Mouse (Mus musculus) embryonic facial prominence, embryonic 10.5 days (tissue): ENCODE results near the gene Ccl7. TPM values are rescaled to one million over a fixed set of nuclear protein-coding genes. Genes with fewer than 3 reads are reported as not detected.

ENCODE experiments used
- DNase-seq: peaks from one replicate; pipeline ENCODE4 v3.0.0-alpha.2; 2017; ENCODE audit warnings: low spot score
- H3K27ac ChIP-seq: fragments of 300-500 bp; sonication (generic); replicated peaks from 2 replicates; pipeline ENCODE4 v1.5.1; 2016; ENCODE audit warnings: mild to moderate bottlenecking
- H3K27me3 ChIP-seq: fragments of 300-500 bp; sonication (generic); replicated peaks from 2 replicates; pipeline ENCODE4 v1.6.1; 2016; ENCODE audit warnings: low read depth, mild to moderate bottlenecking; ENCODE audit not compliant: poor library complexity, severe bottlenecking
- H3K36me3 ChIP-seq: fragments of 300-500 bp; sonication (generic); replicated peaks from 2 replicates; pipeline ENCODE4 v1.6.1; 2016; ENCODE audit warnings: mild to moderate bottlenecking, moderate library complexity
- H3K4me1 ChIP-seq: fragments of 300-500 bp; sonication (generic); 2 replicates; pipeline ENCODE4 v1.6.1; 2016
- H3K4me3 ChIP-seq: fragments of 300-500 bp; sonication (generic); 2 replicates; pipeline ENCODE4 v1.5.1; 2016; ENCODE audit warnings: mild to moderate bottlenecking, moderate library complexity
- H3K9me3 ChIP-seq: fragments of 300-500 bp; sonication (generic); 2 replicates; pipeline ENCODE4 v1.6.1; 2016; ENCODE audit warnings: mild to moderate bottlenecking
- WGBS: fragments of 180-500 bp; shearing (Covaris S2); methylation state at CpG from one replicate; pipeline ENCODE4 v1.1.7; 2016; 5-methylcytosine and 5-hydroxymethylcytosine counted together
- polyA plus RNA-seq: library from polyadenylated mRNA; unstranded; fragments of >200 nt; fragmentation: Nextera tagmentation; extraction: Ambion mirVana; gene quantifications from 2 replicates; pipeline ENCODE4 v1.2.1, GENCODE M21; 2016

Ccl7 gene
- 0.19 TPM in 1 of 2 replicates, not detected in the other for polyA plus RNA-seq

DNA sequence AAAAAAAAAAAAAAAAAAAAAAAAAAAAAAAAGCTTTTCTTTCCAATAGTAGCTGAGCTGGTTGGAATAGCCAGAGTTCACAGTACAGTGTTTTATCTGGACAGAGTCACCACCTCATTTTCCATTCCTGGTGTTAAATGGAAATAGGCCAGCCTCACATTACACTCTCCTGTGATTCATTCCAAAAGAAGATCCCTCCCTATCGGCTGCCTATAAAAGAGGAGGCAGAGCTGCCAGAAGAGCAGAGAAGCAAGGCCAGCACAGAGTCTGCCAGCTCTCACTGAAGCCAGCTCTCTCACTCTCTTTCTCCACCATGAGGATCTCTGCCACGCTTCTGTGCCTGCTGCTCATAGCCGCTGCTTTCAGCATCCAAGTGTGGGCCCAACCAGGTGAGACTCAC is at the start of gene Ccl7:
Gene Ccl7, plus strand, starts transcription at position 242 of the 400 bp plus-strand sequence.
- H3K27ac ChIP-seq = no peak within 1 kb of the TSS
- no peak for DNase-seq
- no peaks in the 10 kb centered on the region for H3K36me3 ChIP-seq
- H3K27me3 ChIP-seq = no peaks in the 10 kb centered on the region
- H3K4me3 ChIP-seq = no peak within 1 kb of the TSS
- peaks cover 6% of the 10 kb centered on the region for H3K4me1 ChIP-seq
- WGBS = 85% methylated on average over 3 of the region's 3 CpGs
- no peaks in the 10 kb centered on the region for H3K9me3 ChIP-seq

DNA sequence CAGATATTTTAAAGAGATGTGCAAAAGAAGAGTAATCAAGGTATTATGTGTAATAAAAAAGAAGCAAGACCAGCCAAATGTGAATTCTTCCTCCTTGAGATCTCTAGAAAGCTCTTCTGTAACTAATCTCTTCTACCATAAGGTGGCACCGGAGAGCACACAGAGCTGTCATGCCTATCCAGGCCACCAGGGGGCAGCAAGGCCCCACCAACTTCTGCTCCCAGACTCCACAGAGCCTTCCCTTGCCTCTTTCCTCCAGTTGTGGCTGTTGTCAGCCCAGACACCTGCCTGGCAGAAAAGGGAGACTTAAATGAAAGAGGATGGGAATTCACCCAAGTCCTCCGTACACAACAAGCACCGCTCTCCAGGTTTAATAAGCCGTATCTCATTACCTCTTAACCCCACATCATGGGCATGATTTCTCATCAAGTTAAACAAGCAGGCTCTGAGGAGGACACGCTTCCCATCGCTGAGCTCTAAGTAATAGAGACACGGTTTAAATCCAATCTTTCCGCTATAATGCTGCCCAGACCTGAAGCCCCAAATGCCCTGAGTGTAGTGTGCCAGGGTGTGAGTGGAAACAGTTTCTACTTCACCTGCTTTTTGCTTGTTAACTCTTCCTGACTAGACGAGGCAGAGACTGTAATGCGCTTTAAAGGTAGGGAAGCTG is 49.2 kb upstream of the Ccl7 start:
- Histone ChIP-seq H3K4me3 (no peak overlapping the region), H3K4me1 (peaks cover 9% of the 10 kb centered on the region), H3K36me3 (no peaks in the 10 kb centered on the region), H3K27me3 (0 out of 2 replicates have a peak, but pooled peaks cover 4% of the 10 kb centered on the region), H3K27ac (no peak overlapping the region), H3K9me3 (no peaks in the 10 kb centered on the region)
- 68% methylated on average over 10 of the region's 10 CpGs for WGBS
- DNase-seq = peak; percentile 87

DNA sequence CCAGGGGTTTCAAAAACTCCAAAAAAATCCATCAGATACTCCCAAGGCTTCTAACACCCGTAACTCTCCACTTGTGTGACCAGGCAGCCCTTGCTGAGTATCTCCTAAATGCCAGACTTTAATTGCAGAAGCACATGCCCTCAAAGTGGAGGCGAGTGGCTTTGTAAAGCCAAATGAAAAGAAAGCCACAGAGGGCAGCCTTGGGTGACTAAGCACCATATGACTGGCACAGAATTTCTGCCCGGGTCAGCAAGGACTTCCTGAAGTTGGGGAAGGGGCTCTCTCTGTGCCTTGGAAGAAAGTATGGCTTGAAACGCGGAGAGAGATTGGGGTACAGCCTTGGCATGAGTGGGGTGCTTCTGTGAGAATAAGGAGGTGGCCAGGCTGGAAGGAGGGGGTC is 48.4 kb upstream of the Ccl7 start:
- Histone ChIP-seq H3K4me3 (no peak overlapping the region), H3K36me3 (no peaks in the 10 kb centered on the region), H3K4me1 (peaks cover 9% of the 10 kb centered on the region), H3K27ac (no peak overlapping the region), H3K9me3 (no peaks in the 10 kb centered on the region), H3K27me3 (0 out of 2 replicates have a peak, but pooled peaks cover 4% of the 10 kb centered on the region)
- WGBS = 90% methylated on average over 5 of the region's 5 CpGs
- no peak for DNase-seq

DNA sequence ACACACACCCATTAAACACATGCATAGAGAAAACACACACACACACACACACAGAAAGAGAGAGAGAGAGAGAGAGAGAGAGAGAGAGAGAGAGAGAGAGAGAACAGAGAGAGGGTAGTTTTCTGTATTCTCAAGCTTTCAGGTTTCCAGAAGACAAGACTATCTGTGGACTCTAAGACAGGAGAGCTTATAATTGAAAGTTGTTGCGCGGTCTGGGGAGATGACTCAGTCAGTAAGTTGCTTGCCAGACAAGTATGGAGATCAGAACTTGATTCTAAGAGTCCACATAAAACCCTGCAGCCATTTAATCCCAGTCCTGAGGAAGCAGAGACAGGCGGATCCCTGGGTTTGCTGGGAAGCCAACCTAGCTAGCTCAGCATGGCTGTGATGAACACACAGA is 46.9 kb upstream of the Ccl7 start:
- no peak overlapping the region for H3K4me3 ChIP-seq
- WGBS = 84% methylated on average over 3 of the region's 3 CpGs
- no peaks in the 10 kb centered on the region for H3K9me3 ChIP-seq
- H3K4me1 ChIP-seq = peaks cover 9% of the 10 kb centered on the region
- no peaks in the 10 kb centered on the region for H3K36me3 ChIP-seq
- 0 out of 2 replicates have a peak, but pooled peaks cover 4% of the 10 kb centered on the region for H3K27me3 ChIP-seq
- DNase-seq = no peak
- H3K27ac ChIP-seq = no peak overlapping the region

DNA sequence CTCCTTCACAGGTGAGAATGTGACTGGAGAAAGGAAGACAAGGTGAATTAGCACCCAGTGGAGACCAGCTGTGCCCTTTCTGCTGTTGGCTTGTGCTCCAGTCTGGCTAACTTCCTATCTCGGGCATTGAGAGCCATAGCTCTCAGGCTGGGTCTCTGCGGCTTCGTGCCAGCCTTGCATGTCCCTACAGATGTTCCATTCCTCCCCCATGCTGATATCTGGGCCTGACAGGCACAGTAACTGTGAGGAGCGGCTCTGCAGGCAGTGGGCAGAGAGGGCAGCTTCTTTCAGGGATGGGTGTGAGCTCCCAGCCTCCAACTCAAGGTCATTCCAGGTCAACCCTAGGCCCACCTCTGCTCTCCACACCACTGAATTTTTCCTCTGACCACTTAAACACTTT is 46.0 kb upstream of the Ccl7 start:
- peaks cover 9% of the 10 kb centered on the region for H3K4me1 ChIP-seq
- no peaks in the 10 kb centered on the region for H3K9me3 ChIP-seq
- no peaks in the 10 kb centered on the region for H3K36me3 ChIP-seq
- H3K27ac ChIP-seq = no peak overlapping the region
- H3K4me3 ChIP-seq = no peak overlapping the region
- no peak for DNase-seq
- 0 out of 2 replicates have a peak, but pooled peaks cover 4% of the 10 kb centered on the region for H3K27me3 ChIP-seq
- 81% methylated on average over 4 of the region's 4 CpGs for WGBS

DNA sequence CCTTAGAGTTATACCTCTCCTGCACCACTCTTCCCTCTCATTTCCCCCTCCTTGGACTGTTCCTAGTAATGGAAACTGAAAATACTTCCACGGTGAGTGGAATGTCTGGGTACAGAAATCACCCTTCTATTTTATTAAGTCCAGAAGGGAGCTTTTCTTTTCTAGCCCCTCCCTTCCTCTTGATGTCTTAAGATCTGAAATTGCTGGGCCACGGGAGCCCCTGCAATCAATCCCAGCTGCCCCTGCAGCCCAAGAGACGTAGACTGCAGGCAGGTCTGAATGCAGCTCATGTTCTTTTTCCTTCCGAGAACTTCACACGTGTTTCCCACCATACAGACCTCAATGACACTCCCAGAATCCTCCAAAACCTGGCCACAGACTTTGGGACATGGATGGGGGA is 44.9 kb upstream of the Ccl7 start:
- 48% methylated on average over 5 of the region's 5 CpGs for WGBS
- H3K27ac ChIP-seq = no peak overlapping the region; the same call in 1 of the 2 replicates
- peak; percentile 26 for DNase-seq

DNA sequence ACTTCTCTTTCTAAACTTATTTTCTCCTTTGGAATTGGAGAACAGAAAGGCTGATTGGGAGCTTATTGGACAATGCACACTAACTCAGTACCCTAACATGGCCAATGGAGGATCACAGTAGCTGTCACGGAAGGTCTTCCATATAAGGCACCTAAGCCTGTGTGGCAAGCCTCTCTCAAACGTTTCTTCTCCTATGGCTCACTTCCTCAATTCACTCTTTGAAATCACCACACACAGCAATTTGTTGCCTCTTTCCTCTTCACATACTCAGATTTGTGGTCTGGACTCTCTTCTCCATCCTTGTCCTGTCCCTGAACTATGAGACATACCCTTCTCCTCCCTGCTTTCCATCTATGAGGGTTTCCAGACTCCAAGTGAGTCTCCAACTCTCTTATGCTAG is 40.7 kb upstream of the Ccl7 start:
- Histone ChIP-seq H3K9me3 (no peaks in the 10 kb centered on the region), H3K4me1 (peaks cover 9% of the 10 kb centered on the region), H3K27me3 (0 out of 2 replicates have a peak, but pooled peaks cover 4% of the 10 kb centered on the region), H3K36me3 (no peaks in the 10 kb centered on the region), H3K27ac (no peak overlapping the region), H3K4me3 (no peak overlapping the region)
- DNase-seq = no peak
- 77% methylated on average over 2 of the region's 2 CpGs for WGBS

More for the DNA sequence above, 44.9 kb upstream of the Ccl7 start:
- Histone ChIP-seq H3K27me3 (0 out of 2 replicates have a peak, but pooled peaks cover 4% of the 10 kb centered on the region), H3K36me3 (no peaks in the 10 kb centered on the region), H3K4me1 (peaks cover 9% of the 10 kb centered on the region), H3K4me3 (no peak overlapping the region), H3K9me3 (no peaks in the 10 kb centered on the region)

DNA sequence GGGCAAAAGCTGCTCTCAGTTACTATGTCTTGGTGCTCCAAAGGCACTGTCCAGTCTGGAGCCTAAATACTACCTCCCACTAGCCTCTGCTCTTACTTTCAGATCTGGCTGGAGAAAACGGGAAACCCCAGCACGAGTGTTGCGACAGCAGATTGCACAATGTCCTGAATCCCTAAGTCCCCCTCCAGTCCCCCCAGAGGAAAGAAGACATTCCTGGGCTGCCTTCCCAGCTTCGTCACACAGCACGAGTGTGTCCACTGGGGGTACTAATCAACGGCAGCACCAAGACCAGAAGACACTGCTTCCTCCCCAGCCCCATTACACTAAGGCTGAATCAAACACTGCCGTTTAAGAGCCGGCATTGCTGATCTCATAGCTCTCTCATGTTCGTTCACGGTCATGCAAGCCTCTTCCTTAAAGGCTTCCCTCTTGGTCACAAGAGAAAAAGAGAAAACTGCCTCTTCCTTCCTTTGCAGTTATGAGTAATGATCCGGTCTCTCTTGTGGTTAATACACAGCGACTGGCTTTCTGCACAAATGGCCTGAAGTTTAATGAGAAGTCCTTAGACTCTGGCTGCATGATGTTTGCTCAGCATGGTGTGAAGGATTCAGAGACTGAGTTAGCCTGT is 38.6 kb upstream of the Ccl7 start:
- DNase-seq = no peak
- Histone ChIP-seq H3K27me3 (no peaks in the 10 kb centered on the region), H3K27ac (no peak overlapping the region), H3K36me3 (no peaks in the 10 kb centered on the region), H3K4me3 (no peak overlapping the region), H3K9me3 (no peaks in the 10 kb centered on the region), H3K4me1 (peaks cover 3% of the 10 kb centered on the region; the same call in 1 of the 2 replicates)
- 66% methylated on average over 12 of the region's 12 CpGs for WGBS

DNA sequence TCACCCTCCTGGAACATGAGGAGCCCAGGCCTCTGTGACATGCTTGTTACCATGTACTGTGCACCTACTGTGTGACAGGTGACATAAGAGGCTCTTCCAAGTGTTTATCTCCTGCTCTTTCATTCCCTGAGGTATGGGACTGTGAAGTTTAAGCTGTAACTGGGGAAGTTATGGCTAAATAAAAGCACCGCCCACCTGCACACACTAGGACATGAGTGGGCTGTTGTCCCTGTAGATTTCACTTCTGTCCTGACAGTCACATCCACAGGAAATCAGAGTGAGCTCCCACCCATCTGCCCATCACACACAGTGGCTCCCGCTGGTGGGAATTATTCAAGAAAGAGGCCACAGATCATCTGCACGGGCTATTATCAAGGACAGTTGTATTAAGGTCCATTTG is 35.4 kb upstream of the Ccl7 start:
- no peaks in the 10 kb centered on the region for H3K27me3 ChIP-seq
- no peak for DNase-seq
- H3K27ac ChIP-seq = no peak overlapping the region
- peaks cover 3% of the 10 kb centered on the region; the same call in 1 of the 2 replicates for H3K4me1 ChIP-seq
- no peak overlapping the region for H3K4me3 ChIP-seq
- H3K9me3 ChIP-seq = no peaks in the 10 kb centered on the region
- H3K36me3 ChIP-seq = no peaks in the 10 kb centered on the region
- 90% methylated on average over 3 of the region's 3 CpGs for WGBS

DNA sequence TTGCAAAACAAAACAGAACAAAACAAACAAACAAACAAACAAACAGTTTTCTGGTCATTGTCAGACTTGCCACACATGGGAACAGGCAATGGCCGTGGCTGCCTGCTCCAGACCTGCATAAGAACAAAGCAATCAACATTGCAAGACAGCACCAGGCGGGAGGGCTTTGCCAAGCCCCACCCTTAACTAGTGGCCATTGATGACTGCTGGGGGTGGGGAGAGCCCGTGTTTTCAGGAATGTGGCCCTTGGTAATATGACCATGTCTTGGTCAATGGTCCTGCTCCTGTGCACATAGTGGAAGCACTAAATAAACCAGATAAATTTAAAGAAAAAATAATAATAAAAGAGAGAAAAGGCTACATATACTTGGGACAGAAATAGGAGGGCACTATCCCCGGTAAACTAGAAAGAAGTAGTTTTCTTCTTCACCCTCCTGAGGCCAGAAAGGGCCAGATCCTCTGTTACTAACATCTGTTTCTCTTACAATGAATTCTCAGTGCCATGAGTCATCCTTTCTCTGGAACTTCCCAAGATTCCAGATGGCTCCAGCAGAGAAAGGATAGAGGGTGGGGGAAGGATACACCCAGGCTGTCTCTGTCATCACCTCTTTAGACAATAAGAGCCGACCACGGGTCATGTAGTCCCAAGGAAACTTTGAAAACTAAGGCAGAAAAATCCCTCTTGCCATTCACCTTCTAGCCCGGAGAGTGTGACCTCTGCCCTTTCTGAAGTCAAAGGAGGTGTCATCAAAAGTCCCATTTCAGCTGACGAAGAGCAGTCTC is 33.9 kb upstream of the Ccl7 start:
- 67% methylated on average over 8 of the region's 8 CpGs for WGBS
- DNase-seq = no peak
- no peak overlapping the region for H3K27ac ChIP-seq

DNA sequence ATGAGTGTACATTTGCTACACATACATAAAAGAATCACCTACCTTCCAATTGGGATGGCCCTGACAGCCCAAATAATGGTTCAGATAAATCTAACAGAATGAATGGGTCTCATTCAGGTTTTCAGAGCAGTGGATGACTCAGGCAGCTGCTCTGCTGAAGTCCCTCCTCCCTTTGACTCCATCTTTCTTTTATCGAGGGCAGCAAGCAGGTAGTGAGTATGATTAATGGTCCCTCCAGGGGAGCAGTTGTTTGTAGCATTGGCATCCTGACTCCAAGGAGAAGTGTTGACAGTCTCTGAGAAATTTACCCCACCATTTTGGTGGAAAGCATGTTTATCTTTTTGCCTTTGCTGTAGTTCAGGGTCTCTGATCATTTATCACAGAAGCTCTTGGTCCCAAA is 31.8 kb upstream of the Ccl7 start:
- no peak for DNase-seq
- Histone ChIP-seq H3K36me3 (no peaks in the 10 kb centered on the region), H3K4me1 (0 out of 2 replicates have a peak, but pooled peaks cover 3% of the 10 kb centered on the region), H3K27me3 (no peaks in the 10 kb centered on the region), H3K27ac (no peak overlapping the region), H3K4me3 (no peak overlapping the region), H3K9me3 (no peaks in the 10 kb centered on the region)
- 86% methylated on average over 1 of the region's 1 CpGs for WGBS

More for the DNA sequence above, 33.9 kb upstream of the Ccl7 start:
- H3K4me3 ChIP-seq = no peak overlapping the region
- no peaks in the 10 kb centered on the region for H3K36me3 ChIP-seq
- peaks cover 3% of the 10 kb centered on the region; the same call in 1 of the 2 replicates for H3K4me1 ChIP-seq
- H3K27me3 ChIP-seq = no peaks in the 10 kb centered on the region
- H3K9me3 ChIP-seq = no peaks in the 10 kb centered on the region

DNA sequence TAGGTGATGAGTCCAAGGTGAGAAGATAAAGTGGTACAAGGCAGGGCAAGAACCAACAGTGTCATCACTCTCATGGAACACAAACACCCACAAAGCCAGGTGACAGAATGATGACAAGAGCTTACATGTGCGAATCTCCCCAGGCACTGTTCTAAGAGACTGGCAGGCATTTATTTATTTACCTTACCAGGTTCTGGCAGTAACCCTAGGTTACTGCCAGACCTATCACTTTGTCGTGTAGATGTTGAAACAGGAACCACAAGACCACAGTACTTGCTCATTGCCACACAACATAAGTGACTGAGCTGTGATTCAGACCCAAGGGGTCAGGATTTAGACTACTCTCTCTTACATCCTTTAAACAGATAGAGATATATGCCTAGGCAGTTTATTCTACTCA is 30.4 kb upstream of the Ccl7 start:
- Histone ChIP-seq H3K27ac (no peak overlapping the region), H3K4me3 (no peak overlapping the region), H3K27me3 (no peaks in the 10 kb centered on the region), H3K36me3 (no peaks in the 10 kb centered on the region), H3K9me3 (no peaks in the 10 kb centered on the region), H3K4me1 (0 out of 2 replicates have a peak, but pooled peaks cover 3% of the 10 kb centered on the region)
- no peak for DNase-seq
- WGBS = 75% methylated on average over 2 of the region's 2 CpGs
